Mouse (Mus musculus) neural tube, embryonic 12.5 days (tissue): ENCODE results near the gene Tvp23a. TPM values are rescaled to one million over a fixed set of nuclear protein-coding genes. Genes with fewer than 3 reads are reported as not detected.

Source experiments
- ATAC-seq: fragments of 200-750 bp; cut with Nextera tagmentation; 2 replicates; pipeline ENCODE4 v1.8.0; 2017; ENCODE audit warnings: low read depth, mild to moderate bottlenecking, moderate TSS enrichment, moderate library complexity; ENCODE audit not compliant: low FRiP score
- H3K27ac ChIP-seq: fragments of 300-500 bp; sonication (generic); 2 replicates; pipeline ENCODE4 v1.5.1; 2016
- H3K27me3 ChIP-seq: fragments of 300-500 bp; sonication (generic); replicated peaks from 2 replicates; pipeline ENCODE4 v1.6.1; 2016; ENCODE audit warnings: mild to moderate bottlenecking
- H3K36me3 ChIP-seq: fragments of 300-500 bp; sonication (generic); 2 replicates; pipeline ENCODE4 v1.6.1; 2016; ENCODE audit warnings: mild to moderate bottlenecking
- H3K4me1 ChIP-seq: fragments of 300-500 bp; sonication (generic); 2 replicates; pipeline ENCODE4 v1.6.1; 2016
- H3K4me2 ChIP-seq: fragments of 300-500 bp; sonication (generic); replicated peaks from 2 replicates; pipeline ENCODE4 v1.6.1; 2016; ENCODE audit warnings: mild to moderate bottlenecking
- H3K4me3 ChIP-seq: fragments of 300-500 bp; sonication (generic); 2 replicates; pipeline ENCODE4 v1.5.1; 2016
- H3K9ac ChIP-seq: fragments of 300-500 bp; sonication (generic); 2 replicates; pipeline ENCODE4 v1.6.1; 2016; ENCODE audit warnings: mild to moderate bottlenecking
- H3K9me3 ChIP-seq: fragments of 300-500 bp; sonication (generic); 2 replicates; pipeline ENCODE4 v1.6.1; 2016; ENCODE audit warnings: mild to moderate bottlenecking
- WGBS: fragments of 180-500 bp; shearing (Covaris S2); methylation state at CpG from one replicate; pipeline ENCODE4 v1.1.7; 2016; 5-methylcytosine and 5-hydroxymethylcytosine counted together
- polyA plus RNA-seq: library from polyadenylated mRNA; unstranded; fragments of >200 nt; fragmentation: Nextera tagmentation; extraction: Ambion mirVana; gene quantifications from 2 replicates; pipeline ENCODE4 v1.2.1, GENCODE M21; 2016

Gene Tvp23a
- polyA plus RNA-seq, 1 experiment from 2014 or later: 33.8 TPM

DNA sequence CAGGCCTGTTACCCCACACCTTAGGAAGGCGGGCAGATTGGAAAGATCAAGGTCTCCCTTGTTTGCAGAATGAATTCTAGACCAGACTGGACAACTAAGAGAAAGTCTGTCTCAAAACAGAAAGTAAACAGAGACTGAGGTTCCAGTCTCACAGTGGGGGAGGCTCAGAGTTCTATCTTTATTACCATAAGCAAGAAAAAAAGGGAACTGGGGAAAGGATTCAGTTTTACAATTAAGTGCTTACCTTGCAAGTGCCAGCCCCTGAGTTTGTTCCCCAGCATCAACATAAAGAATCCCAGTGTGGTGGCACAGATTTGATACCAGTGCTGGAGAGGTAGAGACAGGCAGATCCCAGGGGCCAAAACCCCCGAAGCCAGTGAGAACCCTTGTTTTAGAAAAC is 28.8 kb upstream of the Tvp23a start:
- H3K27ac ChIP-seq: no peak overlapping the region
- no peaks in the 10 kb centered on the region for H3K4me1 ChIP-seq
- H3K36me3 ChIP-seq: no peaks in the 10 kb centered on the region
- H3K27me3 ChIP-seq: no peaks in the 10 kb centered on the region
- no peak overlapping the region for H3K4me2 ChIP-seq
- H3K9ac ChIP-seq: no peak overlapping the region
- no peaks in the 10 kb centered on the region for H3K9me3 ChIP-seq
- ATAC-seq: no peak
- H3K4me3 ChIP-seq: no peak overlapping the region
- WGBS: 78% methylated on average over 2 of the region's 2 CpGs

DNA sequence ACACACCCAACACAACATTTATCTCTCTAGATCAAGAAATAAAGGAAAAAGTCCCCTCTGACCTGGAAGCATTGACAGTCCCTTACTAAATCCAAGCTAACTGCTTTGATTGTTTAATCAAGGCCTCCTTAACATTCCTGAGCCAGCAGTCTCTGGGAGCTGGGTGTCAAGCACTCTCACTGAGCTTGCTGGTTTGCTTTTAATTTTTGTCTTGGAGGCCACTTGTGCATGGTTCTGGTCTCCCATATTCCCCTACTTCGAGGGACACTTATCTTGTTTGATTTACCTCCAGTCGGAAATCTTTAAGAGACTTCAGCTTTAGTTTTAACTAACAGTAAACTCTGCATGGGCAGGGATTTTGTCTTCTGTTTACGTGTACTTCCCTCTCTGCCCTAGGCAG is 27.8 kb upstream of the Tvp23a start:
- WGBS: 80% methylated on average over 3 of the region's 3 CpGs

DNA sequence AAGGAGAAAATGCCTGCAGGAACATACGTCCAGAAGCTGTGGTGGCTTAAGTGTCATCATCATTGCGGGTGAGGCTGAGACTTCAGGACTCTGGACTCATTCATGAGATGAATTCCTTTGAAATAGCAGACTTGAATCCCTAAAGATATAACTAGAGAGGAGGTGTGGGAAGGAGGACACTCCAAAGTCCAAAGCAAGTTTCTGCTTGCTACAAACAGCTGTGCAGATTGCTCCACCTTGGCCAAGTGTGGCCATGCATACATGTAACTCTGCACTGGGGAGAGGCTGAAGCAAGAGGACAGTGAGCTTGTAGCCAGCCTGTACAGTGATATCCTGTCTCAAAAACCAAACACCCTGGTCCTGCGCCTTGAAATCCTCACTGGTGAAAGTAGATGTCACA is 24.8 kb upstream of the Tvp23a start:
- H3K9ac ChIP-seq: no peak overlapping the region
- no peaks in the 10 kb centered on the region for H3K4me1 ChIP-seq
- WGBS: 89% methylated on average over 3 of the region's 3 CpGs
- no peak for ATAC-seq
- H3K4me3 ChIP-seq: no peak overlapping the region
- no peak overlapping the region for H3K27ac ChIP-seq
- H3K27me3 ChIP-seq: no peaks in the 10 kb centered on the region
- no peaks in the 10 kb centered on the region for H3K9me3 ChIP-seq
- no peak overlapping the region for H3K4me2 ChIP-seq
- H3K36me3 ChIP-seq: no peaks in the 10 kb centered on the region

More for the DNA sequence above, 27.8 kb upstream of the Tvp23a start:
- no peaks in the 10 kb centered on the region for H3K9me3 ChIP-seq
- H3K9ac ChIP-seq: no peak overlapping the region
- H3K4me1 ChIP-seq: no peaks in the 10 kb centered on the region
- no peak overlapping the region for H3K4me2 ChIP-seq
- no peaks in the 10 kb centered on the region for H3K27me3 ChIP-seq
- no peak for ATAC-seq
- H3K4me3 ChIP-seq: no peak overlapping the region
- H3K27ac ChIP-seq: no peak overlapping the region
- no peaks in the 10 kb centered on the region for H3K36me3 ChIP-seq

DNA sequence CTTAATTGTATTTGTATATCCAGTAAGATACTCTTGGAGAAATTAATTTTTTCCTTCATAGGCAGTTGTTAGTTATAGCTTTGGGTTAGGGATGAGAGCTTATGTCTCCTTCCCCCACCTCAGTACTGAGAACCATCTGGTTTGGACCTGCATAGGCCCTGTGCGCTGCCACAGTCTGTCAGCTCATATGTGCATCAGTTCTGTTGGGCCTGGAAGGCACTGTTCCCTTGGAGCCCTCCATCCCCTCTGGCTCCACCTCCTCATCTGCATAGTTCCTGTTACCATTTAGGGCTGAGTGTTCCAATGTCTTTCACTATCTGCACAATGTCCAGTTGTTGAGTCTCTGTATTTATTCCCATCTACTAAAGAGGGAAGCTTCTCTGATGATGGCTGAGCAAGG is 21.0 kb upstream of the Tvp23a start:
- H3K27me3 ChIP-seq: no peaks in the 10 kb centered on the region
- H3K9ac ChIP-seq: no peak overlapping the region
- WGBS: 76% methylated on average over 1 of the region's 1 CpGs
- no peaks in the 10 kb centered on the region for H3K36me3 ChIP-seq
- H3K4me1 ChIP-seq: no peaks in the 10 kb centered on the region
- no peaks in the 10 kb centered on the region for H3K9me3 ChIP-seq
- H3K27ac ChIP-seq: no peak overlapping the region
- H3K4me3 ChIP-seq: no peak overlapping the region
- ATAC-seq: no peak
- no peak overlapping the region for H3K4me2 ChIP-seq

DNA sequence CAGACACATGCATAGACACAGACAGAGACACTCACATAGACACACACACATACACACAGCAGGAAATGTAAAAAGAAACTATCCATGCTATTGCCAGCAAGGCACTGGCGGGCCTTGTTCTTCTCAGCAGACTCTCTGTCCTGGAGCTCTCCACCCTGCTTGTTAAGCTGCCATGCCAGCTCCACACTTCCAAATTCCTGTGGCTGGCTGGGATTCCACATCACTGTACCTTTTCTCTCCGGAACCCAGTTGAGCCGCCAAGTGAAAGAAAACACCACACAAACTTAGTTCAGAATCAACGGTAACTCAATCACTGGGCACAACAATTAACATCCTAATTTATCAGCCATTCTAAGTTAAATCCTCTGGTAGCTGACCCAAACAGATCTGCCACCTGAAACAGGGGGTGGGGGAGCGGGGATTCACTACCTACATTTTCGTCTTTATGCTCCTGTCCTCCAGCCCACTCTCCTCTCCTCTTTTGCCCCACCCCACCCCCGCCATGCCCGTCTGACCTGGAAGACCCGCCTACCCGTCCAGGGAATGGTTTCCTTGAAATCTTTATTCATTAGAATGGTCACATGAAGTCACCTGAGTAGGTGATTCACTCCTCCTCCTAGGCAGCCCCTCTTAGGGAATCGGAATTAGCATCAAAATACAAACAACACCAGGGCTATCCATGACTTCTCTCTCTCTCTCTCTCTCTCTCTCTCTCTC is 20.4 kb upstream of the Tvp23a start:
- no peaks in the 10 kb centered on the region for H3K27me3 ChIP-seq
- H3K27ac ChIP-seq: no peak overlapping the region
- no peaks in the 10 kb centered on the region for H3K36me3 ChIP-seq
- no peaks in the 10 kb centered on the region for H3K9me3 ChIP-seq
- H3K4me2 ChIP-seq: no peak overlapping the region
- no peaks in the 10 kb centered on the region for H3K4me1 ChIP-seq
- ATAC-seq: no peak
- H3K9ac ChIP-seq: no peak overlapping the region
- WGBS: 45% methylated on average over 11 of the region's 11 CpGs
- H3K4me3 ChIP-seq: no peak overlapping the region

DNA sequence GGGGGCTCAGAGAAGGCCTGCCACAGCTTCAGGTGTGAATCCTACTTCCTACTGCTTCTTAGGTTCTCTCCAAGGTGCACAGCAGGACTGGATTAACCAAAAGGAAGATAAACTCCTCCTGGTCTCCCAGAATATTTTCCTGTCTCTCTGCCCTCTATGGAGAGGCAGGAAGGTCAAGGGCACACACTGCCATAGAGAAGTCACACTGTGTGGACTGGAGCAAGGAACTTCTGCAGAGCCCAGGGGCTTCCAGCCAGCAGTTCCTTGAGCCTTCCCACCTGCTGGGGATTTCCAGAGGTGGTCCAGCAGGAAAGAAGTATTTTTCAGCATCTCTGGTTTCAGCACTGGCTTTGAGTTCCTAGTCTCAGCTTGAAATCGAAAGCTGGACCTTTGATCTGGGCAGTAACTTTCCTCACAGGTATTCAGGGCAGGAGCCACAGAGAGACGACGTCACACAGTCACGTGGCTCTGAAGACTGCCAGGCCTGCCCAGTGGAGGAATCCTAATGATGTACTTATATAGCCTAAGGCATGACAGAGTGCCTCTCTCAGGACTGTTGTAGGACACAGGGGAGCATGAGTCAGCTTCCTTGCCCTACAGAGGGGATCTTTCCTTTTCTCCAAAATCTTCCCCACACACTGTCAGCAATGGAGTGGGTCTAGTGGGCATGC is 18.0 kb upstream of the Tvp23a start:
- Histone ChIP-seq H3K9ac (no peak overlapping the region), H3K27ac (no peak overlapping the region), H3K4me3 (no peak overlapping the region), H3K4me1 (no peaks in the 10 kb centered on the region), H3K36me3 (no peaks in the 10 kb centered on the region), H3K27me3 (no peaks in the 10 kb centered on the region), H3K9me3 (no peaks in the 10 kb centered on the region), H3K4me2 (no peak overlapping the region)
- ATAC-seq: no peak
- WGBS: 39% methylated on average over 4 of the region's 4 CpGs

DNA sequence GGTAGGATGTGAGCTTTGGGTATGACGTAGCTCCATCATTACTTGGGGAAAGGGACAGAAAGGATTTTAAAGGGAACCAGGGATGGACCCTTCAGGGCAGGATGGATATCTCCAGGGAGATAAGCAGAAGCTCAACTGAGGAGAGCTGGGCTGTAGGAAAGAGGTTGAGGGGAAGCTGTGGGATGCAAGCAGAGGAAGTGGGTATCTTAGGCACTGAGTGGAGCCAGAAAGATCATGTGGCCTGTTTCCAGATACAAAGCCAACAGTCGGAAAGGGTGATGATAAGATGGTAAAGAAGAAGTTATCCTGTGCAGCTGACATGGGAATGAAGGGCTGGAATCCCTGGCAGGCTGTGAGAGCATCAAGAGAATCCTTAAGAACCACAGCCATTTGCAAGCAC is 14.0 kb upstream of the Tvp23a start:
- Histone ChIP-seq H3K27me3 (no peaks in the 10 kb centered on the region), H3K9me3 (no peaks in the 10 kb centered on the region), H3K9ac (no peak overlapping the region), H3K27ac (no peak overlapping the region), H3K4me2 (no peak overlapping the region), H3K4me1 (no peaks in the 10 kb centered on the region), H3K4me3 (no peak overlapping the region), H3K36me3 (no peaks in the 10 kb centered on the region)
- ATAC-seq: no peak
- 88% methylated on average over 2 of the region's 2 CpGs for WGBS

DNA sequence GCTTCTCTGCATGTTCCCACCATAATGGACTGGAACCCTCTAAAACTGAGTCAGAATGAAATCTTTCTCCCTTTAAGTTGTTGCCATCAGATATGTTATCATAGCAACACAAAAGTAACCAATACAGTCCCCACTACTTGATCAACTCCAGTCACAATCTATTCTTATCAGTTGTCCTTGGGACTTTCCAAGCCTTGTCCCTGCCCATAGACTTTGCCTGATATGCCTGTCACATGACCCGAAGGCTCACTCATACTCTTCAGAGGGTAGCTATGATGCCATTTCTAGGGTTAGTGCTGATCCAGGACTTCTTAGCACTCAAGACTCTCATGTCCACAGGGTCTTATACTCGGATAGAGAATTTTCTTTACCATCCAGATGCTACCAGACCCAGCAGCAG is 13.0 kb upstream of the Tvp23a start:
- Histone ChIP-seq H3K36me3 (no peaks in the 10 kb centered on the region), H3K4me2 (no peak overlapping the region), H3K4me1 (no peaks in the 10 kb centered on the region), H3K4me3 (no peak overlapping the region), H3K9me3 (no peaks in the 10 kb centered on the region), H3K27ac (no peak overlapping the region), H3K27me3 (no peaks in the 10 kb centered on the region), H3K9ac (no peak overlapping the region)
- ATAC-seq: no peak
- WGBS: 86% methylated on average over 2 of the region's 2 CpGs

DNA sequence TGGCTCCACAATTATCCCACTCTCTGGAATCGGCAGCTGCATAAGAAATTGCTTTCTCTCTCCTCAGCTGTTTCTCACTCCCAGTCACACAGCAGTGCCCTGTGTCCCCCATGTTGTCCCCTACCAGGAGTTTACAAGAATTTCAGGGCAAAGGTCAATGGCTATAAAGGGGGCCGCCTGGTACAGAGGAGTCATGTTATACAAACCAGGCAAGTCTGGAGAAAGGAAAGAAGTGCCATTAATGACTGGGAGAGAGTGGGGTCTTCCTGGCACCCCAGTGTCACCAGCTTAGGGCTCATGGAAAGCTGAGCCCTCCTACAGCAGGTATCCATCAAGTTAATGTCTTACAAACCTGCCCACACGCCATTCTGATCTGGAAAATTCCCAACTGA is 7.4 kb upstream of the Tvp23a start:
- H3K27me3 ChIP-seq: no peaks in the 10 kb centered on the region
- no peak overlapping the region for H3K27ac ChIP-seq
- no peak overlapping the region for H3K4me3 ChIP-seq
- H3K4me1 ChIP-seq: 0 out of 2 replicates have a peak, but pooled peaks cover 6% of the 10 kb centered on the region
- H3K9ac ChIP-seq: no peak overlapping the region
- 16% methylated on average over 3 of the region's 3 CpGs for WGBS
- no peaks in the 10 kb centered on the region for H3K36me3 ChIP-seq
- no peaks in the 10 kb centered on the region for H3K9me3 ChIP-seq
- no peak overlapping the region for H3K4me2 ChIP-seq
- no peak for ATAC-seq

DNA sequence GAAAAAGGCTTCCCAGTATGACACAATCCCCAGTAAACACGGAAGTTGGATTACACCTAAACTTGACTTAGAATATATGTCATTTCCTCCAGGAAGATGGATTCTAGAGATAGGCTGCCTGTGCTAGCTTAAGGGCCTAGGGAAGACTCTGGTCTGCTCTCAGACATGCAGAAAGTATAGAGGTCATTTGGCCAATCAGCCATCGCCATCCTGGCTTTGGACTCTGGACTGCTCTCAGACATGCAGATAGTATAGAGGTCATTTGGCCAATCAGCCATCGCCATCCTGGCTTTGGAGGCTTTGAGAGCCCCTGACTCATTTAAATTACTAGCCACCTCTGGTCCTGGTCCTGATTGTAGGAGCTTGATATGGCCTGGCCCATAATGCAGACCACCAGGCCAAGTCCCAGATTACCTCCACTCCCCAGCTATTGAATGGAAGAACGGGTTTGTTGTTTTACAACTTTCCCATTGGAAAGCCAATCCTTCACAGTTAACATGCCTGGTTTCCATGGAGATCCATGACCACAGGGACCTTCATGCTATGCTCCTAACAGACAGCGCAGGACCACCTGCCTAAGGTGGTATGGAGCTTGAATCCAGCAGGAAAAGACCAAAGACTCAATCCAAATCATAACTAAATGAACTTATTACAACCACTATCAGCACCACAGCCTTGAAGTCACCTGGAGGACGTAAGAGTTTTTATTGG is 6.9 kb upstream of the Tvp23a start:
- H3K4me2 ChIP-seq: no peak overlapping the region
- 0 out of 2 replicates have a peak, but pooled peaks cover 6% of the 10 kb centered on the region for H3K4me1 ChIP-seq
- H3K9me3 ChIP-seq: no peaks in the 10 kb centered on the region
- no peak for ATAC-seq
- no peaks in the 10 kb centered on the region for H3K36me3 ChIP-seq
- no peak overlapping the region for H3K27ac ChIP-seq
- H3K27me3 ChIP-seq: no peaks in the 10 kb centered on the region
- 54% methylated on average over 6 of the region's 6 CpGs for WGBS
- H3K9ac ChIP-seq: no peak overlapping the region
- no peak overlapping the region for H3K4me3 ChIP-seq

DNA sequence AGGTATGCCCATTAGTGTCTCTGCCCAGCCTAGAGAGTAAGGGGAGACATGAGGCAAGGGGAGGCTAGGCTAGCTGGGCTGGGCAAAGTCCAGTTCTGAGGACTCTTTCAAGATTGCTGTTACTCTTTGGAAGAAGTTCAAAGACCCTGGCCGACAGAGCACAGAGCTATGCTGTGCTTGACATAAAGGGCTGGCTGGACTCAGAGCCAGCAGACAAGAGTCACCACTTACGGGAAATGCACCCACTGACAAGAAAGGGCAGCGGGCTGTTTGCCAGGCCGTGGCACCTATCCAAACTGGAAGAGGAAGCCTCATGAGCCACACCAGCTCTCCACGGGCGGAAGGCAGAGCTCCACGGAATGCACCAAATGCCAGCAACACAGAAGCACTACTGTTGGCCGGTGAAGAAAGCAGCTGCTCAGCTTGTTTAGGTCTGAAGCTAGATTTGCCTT is 5.3 kb upstream of the Tvp23a start:
- Histone ChIP-seq H3K9ac (no peak overlapping the region), H3K27me3 (no peaks in the 10 kb centered on the region), H3K9me3 (no peaks in the 10 kb centered on the region), H3K4me3 (no peak overlapping the region), H3K4me1 (peaks cover 12% of the 10 kb centered on the region), H3K27ac (no peak overlapping the region), H3K4me2 (no peak overlapping the region), H3K36me3 (no peaks in the 10 kb centered on the region)
- WGBS: 88% methylated on average over 8 of the region's 8 CpGs
- ATAC-seq: no peak

DNA sequence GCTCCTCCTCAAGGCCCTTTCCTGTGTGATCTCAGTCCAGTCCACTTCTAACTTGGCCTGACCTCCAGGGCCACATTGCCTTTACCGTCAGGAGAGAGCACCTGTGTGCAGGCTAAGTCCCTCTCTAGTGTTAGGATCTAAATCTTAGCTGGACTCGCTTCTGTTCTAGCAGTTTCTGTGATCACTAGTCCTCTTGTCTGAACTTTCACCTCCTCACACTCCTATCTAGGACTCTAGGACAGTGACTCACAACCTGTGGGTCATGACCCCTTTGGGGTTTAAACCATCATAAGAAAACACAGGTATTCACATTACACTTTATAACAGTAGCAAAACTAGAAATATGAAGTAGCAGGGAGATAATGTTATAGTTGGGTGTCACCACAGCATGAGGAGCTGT is 4.7 kb upstream of the Tvp23a start:
- ATAC-seq: no peak

More for the DNA sequence above, 4.7 kb upstream of the Tvp23a start:
- Histone ChIP-seq H3K9ac (no peak overlapping the region), H3K4me1 (peaks cover 13% of the 10 kb centered on the region), H3K9me3 (no peaks in the 10 kb centered on the region), H3K27ac (no peak overlapping the region), H3K4me2 (no peak overlapping the region), H3K4me3 (no peak overlapping the region), H3K27me3 (no peaks in the 10 kb centered on the region), H3K36me3 (no peaks in the 10 kb centered on the region)
- WGBS: 94% methylated on average over 2 of the region's 2 CpGs
